Mouse (Mus musculus) activated CD4-positive, CD25-positive, alpha-beta regulatory T cell, adult 4 months (primary cell): ENCODE measurements around the gene Fubp3. TPM values are rescaled to one million over a fixed set of nuclear protein-coding genes. Genes with fewer than 3 reads are reported as not detected.

Experiments
- ATAC-seq: one replicate; pipeline ENCODE4 v1.8.0; 2017
- polyA plus RNA-seq, 2 experiments: library from polyadenylated mRNA; unstranded; fragments of 100-300 nt; shearing (Covaris generic); gene quantifications; one replicate each; pipeline ENCODE4 v1.2.1; 2017

Fubp3 gene
- polyA plus RNA-seq, 2 experiments from 2014 or later = 41.9 to 43.5 TPM

- ATAC-seq = no peak
Measured at GRCm38 (mm10) chr2:31633531-31633930, 61.1 kb downstream of the Fubp3 start.

DNA sequence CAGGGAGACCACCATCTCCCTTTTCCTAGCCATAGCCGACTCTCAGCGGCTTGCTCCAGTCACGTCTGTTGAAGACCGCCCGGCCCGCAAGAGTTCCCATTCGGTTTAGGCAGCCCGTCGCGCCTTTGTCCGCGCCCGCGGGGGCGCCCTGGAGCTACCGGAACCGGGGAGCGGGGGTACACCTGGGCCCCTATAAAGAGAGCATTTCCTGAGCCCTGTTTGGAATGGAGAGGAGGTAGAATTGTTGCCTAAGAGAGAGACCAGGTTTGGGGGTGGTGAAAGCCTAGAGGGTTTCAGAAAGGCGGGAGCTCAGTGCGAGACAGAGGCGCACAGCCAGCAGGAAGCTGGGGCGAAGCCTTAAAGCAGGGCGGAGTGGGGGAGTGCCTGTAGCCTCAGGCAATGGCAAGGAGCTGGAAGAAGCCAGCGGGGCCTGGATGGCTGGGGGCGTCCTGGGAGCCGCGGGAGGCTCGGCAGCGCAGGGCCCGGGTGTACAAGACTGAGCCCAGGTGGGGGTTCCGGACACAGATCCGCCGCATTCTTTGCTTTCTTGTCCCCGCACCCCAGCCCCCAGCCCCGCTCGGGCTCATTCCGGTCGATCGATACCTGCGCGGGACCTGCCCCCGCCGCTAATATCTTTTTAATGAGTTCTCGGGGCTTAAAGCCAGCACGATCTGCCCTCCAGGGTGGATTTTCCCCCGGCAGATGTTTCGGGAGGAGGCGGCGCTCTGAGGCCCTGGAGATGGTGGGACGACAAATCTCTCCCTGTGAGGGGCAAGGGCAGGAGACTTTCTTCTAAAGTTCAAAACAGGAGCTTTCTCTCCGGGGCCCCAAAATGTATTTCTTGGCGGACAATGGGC is 63.1 kb downstream of the Fubp3 start:
- ATAC-seq = no peak

GRCm38 (mm10) chr2:31636138-31636741 is 63.8 kb downstream of the Fubp3 start:
- ATAC-seq = no peak

GRCm38 (mm10) chr2:31636742-31637141 is 64.3 kb downstream of the Fubp3 start:
- ATAC-seq = no peak

- no peak for ATAC-seq
Measured at GRCm38 (mm10) chr2:31637311-31637710, 64.9 kb downstream of the Fubp3 start.

DNA sequence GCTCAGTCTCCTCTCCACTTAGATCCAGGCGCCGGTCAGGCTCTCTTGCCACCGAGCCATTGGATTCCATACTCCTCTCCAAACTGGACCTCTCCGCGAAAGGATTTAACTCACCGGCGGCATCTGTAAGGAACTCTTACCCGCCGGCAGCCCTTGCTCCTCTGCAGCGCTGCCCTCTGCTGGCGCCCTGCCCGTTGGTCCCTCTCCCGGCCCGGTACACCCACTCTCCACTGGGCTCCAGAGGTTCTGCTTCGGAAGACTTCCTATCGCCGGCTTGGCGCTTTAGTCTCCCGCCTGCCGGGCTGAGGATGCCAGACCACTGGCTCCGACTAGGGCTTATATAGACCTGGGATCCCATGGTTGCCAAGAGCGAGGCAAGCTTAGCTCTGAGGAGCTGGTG is 65.4 kb downstream of the Fubp3 start:
- no peak for ATAC-seq

GRCm38 (mm10) chr2:31638581-31639465 is 66.4 kb downstream of the Fubp3 start:
- no peak for ATAC-seq

DNA sequence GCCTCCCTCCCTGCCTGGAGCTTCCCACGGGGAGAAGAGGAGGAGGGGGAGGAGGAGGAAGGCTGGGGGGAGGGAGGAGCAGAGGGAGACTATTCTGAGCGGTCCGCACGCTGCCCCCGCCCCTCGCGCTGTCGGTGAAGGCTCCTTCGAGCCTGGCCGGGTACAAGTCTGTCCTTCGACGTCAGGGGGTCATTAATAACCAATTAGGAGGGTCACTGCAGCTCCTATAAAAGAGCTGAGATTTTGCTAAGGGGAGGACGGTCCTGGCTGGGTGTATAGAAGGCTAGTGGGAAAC is 67.0 kb downstream of the Fubp3 start:
- ATAC-seq = no peak

DNA sequence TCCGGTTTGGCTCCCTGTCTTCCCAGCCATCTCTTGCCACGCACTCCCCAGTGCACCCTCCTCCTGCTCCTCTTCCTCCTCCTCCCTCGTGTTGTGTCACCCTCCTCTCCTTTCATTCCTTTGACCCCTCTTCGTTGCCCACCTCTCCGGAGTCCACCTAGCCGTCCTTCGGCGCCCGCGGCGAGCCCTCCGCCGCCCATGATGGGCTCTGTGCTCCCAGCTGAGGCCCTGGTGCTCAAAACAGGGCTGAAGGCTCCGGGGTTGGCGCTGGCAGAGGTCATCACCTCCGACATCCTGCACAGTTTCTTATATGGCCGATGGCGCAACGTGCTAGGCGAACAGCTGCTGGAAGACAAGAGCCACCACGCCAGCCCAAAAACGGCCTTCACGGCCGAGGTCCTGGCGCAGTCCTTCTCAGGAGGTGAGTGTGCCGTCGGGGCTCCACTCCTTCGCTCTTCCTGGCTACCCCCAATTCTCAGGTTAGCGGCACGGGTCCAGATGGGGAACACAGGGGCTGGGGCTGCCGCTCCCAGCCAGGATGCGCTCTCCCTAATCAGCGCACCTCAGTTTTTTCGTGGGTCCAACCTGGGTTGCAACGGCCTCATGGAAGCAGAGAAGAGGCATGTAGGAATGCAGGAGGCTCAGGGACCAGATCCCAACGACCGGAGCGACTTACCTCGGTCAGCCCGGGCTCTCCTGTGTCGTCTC is 67.6 kb downstream of the Fubp3 start, which contains the start of gene Prdm12:
Gene Prdm12, plus strand, starts transcription at position 137 of the 708 bp plus-strand sequence.
- no peak for ATAC-seq

- no peak for ATAC-seq
Measured at GRCm38 (mm10) chr2:31640609-31641507, 68.4 kb downstream of the Fubp3 start.

DNA sequence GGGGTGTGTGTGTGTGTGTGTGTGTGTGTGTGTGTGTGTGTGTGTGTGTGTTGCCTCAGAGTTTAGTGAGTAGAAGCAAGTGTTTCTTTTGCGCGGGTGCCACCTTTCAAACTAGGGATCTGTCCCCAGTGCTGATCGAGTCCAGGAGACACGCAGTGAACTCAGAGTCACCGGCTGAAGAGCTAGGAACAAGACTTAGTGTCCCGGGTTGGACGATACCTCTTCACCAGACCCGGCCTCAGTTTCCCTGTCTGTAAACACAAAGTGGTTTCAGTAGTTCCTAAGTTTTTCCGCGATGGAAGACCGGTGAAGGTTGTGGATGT is 69.0 kb downstream of the Fubp3 start:
- no peak for ATAC-seq

GRCm38 (mm10) chr2:31641929-31642328 is 69.5 kb downstream of the Fubp3 start:
- ATAC-seq = no peak

DNA sequence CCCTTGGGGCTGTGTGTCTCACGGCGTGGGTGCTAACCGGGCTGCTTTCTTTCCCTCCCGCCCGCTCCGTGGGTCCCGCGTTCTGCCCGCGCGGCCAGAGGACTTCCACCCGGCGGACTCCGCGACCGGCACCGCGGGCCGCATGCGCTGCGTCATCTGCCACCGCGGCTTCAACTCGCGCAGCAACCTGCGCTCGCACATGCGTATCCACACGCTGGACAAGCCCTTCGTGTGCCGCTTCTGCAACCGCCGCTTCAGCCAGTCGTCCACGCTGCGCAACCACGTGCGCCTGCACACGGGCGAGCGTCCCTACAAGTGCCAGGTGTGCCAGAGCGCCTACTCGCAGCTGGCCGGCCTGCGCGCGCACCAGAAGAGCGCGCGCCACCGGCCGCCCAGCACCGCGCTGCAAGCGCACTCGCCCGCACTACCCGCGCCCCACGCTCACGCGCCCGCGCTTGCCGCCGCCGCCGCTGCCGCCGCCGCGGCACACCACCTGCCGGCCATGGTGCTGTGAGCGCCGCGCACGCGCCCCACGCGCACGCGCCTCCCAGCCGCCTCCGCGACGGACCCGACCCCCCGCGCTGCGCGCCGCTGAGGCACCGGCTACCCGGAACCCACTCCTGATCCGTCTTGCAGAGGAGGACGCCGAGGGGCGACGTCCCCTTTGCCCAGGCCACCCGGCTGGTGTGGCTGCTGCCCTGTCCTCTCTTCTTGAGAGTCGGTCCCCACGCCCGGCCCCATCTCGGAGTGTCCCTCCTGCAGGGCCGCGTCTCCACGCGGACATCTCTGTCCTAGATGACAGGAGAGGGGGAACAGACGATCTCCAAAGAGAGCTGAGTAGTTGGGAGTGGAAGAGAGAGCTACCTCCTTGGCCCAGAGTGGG is 81.8 kb downstream of the Fubp3 start:
- ATAC-seq = no peak

- ATAC-seq = no peak
Measured at GRCm38 (mm10) chr2:31654854-31655559, 82.6 kb downstream of the Fubp3 start.

DNA sequence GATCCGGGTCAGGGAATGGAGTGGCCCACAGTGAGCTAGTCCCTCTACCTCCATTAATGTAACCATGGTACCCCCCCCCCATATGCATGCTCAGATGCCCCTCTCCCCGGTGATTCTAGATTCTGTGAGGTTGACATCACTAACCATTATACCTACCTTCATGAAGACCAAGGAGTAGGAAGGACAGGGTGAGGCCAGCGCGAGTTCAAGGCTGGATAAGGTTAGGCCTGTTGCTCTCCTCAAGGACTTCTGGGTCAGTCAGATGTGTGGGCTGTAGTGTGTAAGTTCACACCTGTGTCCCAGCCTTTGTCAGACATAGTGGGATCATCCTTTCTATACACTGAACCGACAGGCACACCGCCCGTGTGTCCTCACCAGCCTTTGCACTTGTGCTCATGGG is 83.9 kb downstream of the Fubp3 start:
- no peak for ATAC-seq

- ATAC-seq = no peak
Measured at GRCm38 (mm10) chr2:31662939-31663803, 90.7 kb downstream of the Fubp3 start.

GRCm38 (mm10) chr2:31663804-31664180 is 91.3 kb downstream of the Fubp3 start:
- no peak for ATAC-seq
